Mouse (Mus musculus) brain, embryonic 14.5 days (tissue): ENCODE results near the gene Gm20431.

ENCODE experiments used
- CTCF ChIP-seq: fragments of 200-500 bp; IDR thresholded peaks from 2 replicates; pipeline ENCODE4 v1.5.1; 2012; ENCODE audit warnings: inconsistent platforms, mild to moderate bottlenecking, moderate library complexity, borderline replicate concordance; ENCODE audit not compliant: insufficient read depth, insufficient read length; ENCODE audit errors: extremely low read depth
- POLR2A ChIP-seq: fragments of 200-500 bp; IDR thresholded peaks from 2 replicates; pipeline ENCODE4 v1.6.1; 2012; ENCODE audit warnings: mild to moderate bottlenecking, inconsistent platforms, borderline replicate concordance; ENCODE audit not compliant: poor library complexity, insufficient read depth, insufficient read length, severe bottlenecking; ENCODE audit errors: extremely low read depth

DNA sequence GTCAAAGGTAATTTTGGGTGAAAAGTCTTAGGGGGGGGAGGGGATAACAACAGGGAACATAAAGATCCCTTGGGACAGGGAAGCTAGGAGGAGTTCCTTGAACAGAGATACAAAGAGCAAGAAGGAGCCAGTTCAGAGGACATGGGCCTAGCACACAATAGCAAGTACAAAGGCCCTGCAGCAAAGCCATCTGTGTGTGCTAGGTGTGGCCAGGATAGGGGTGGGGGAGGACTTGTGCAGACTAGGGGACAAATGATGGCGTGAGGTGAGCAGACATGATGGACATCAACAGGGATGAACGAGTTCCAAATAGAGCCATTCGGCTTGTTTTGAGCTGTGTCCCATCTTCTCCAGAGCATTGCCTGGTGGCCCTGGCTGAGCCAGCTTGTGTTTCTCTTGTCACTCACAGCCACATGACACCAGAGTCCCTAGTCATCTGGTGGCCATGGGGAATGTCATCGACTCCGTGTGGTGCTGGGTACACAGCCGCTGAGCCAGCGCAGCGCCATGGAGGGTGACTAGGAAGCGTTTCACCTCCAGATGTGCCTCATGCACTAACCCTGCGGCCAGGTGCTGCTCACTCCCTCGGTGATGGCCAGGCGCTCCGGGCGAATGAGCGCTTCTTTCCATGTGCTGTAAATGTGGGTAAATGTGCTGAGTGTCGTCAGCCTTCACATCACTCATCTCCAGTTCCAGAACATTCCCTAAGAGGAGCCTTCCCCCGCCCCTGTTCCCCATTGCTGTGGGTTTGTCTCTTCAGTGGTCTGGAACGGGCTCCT lies 89.7 kb downstream of the Gm20431 start:
- no peak for TF ChIP-seq POLR2A
- TF ChIP-seq CTCF = no peak
